Mouse (Mus musculus): Measurements from ENCODE around the gene Tbc1d9.
A peak's percentile ranks its signal among the peaks of the same experiment; 100 is the strongest.

Gene Tbc1d9

DNA sequence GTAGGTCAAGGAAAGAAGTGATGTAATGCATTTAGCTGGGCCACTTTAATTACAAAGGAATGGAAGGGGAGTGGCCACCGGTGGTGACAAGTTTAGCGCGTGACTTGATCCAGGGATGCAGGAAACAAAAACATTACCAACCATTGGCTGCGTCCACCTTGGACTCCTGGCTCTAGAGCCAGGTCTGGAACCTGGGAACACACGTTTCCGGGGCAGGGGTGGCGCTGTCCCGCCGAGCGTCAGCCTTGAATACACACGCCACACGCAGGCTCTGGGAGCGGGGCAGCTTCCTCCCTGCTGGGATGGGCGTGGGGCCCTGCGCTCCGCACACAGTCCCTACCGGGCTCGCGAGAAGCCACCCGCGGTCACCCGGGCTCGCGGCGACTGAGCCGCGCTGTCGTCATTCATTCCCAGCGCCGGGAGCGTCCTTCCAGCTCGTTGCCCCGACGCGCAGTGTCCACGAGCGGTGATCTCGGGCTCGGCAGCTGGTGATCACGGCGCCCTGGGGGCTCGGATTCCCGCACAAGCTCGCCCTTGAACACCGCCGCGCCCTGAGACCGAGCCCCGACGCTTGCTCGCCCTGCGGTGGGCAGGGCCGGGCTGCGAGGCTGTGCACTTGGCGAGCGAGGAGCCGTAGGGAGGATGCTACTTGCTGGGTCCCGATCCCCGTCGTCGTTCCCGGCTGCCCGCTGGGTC lies at the start of gene Tbc1d9:
Gene Tbc1d9, plus strand, starts transcription at position 118 of the 696 bp plus-strand sequence.
- peak; percentile 59 for DNase-seq (ENCODE audit: low spot score)

DNA sequence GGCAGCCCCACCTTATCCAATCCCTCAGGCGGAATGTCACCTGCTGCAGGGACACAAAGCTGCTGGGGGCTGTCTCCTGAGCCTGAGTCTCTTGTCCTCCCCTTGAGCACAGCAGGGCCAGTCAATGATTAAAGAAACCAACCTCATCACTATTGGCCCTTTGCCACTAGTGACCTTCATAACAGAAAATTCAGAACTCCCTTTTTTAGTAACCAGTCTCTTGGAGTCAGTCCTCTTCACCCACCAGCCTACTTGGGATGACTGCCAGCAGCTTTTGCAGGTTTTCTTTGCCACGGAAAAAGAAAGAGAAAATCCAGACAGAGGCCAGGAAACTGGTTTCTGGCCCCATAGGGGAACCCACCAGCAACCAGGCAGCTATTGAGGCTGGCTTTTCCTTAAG lies 30.1 kb upstream of the Tbc1d9 start:
- DNase-seq (ENCODE audit: low spot score): no peak

DNA sequence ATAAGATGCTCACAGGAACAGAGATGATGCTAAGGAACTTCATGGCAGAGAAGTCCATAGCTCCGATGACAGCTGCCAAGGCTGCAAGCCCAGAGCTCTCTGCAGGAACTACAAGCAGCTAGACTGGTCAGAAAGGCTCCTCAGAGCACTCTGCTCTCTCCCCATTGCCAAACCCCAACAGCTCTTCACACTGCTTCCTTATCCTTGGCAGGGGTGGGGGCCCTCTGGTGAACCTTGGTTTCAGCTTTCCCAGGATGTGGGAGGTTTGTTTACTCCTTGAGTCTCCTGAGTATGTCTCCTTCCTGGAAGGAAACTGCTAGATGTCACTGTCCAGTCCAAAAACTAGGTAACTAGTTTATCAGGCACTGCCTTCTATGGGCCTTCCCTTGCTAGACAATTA lies 25.1 kb upstream of the Tbc1d9 start:
- DNase-seq (ENCODE audit: low spot score): no peak

DNA sequence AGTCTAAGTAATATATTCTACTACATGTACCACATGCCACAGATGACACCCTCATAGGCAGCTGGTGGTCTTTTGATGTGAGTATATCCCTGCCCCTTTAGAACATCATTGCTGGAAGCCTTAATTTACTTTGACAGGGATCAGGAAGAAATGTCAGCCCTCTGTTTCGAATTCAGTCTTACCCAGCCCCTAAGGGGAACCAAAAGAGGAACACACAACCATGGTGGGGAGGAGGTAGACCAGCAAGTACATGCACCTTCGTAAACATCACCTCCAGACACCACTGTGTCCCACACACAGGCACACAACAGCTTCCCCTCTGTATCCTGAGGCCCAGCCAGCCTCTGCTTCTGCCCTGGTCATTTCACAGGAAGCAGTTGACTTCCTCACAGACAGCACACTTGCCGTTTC lies 24.4 kb upstream of the Tbc1d9 start:
- DNase-seq (ENCODE audit: low spot score): peak; percentile 24

DNA sequence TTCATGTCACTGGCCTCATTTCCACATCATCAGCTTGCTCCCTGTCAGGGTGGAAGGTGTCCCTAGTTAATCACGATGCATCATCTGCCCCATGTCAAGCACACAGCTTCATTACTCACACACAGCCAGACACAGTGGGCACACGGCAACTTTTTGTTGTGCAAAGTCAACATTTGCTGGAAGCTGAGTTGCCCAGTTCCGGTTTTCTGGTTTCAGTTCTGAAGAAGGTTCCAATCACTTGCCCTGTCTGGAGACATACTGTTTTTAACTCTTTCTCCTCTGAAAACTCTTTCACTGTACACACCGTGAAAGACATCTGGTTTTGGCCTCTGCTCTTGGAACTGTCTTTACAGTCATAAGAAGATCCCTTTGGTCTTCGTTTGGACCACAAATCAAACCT lies 23.8 kb upstream of the Tbc1d9 start:
- peak; percentile 50 for DNase-seq (ENCODE audit: low spot score)

DNA sequence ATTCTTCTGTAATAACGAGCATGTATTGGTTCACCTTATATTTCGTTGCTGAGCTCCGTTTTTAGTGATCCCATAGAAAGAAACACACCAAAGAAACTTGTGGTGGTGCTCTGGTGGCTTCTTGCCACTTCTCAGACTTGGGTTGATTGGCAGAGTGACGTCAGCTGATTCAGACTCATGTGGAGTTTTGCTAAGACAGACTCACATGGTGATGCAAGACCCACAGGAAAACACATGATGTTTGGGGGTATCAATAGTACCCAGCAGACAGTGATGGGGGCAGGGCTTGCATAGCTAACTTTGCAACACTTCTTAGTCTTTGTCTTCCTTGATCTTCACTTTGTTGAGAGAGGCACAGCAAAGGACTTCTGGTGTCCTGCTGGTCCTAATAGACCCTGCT lies 20.6 kb upstream of the Tbc1d9 start:
- DNase-seq (ENCODE audit: low spot score): peak; percentile 18

DNA sequence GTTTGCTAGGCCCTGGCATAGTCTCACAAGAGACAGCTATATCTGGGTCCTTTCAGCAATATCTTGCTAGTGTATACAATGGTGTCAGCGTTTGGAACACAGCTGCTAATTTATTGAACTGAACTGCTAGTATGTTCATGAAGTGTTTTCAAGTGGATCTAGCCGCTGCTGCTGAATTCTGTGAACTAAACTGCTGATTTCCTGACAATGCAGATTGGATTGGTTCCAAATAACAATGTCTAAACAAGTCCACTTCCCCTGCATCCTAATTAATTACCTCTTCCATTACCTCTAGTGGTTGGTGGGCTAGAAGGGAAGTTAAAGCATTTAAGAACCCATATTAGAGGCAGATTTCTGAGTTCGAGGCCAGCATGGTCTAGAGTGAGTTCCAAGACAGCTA lies 19.7 kb upstream of the Tbc1d9 start:
- no peak for DNase-seq (ENCODE audit: low spot score)

DNA sequence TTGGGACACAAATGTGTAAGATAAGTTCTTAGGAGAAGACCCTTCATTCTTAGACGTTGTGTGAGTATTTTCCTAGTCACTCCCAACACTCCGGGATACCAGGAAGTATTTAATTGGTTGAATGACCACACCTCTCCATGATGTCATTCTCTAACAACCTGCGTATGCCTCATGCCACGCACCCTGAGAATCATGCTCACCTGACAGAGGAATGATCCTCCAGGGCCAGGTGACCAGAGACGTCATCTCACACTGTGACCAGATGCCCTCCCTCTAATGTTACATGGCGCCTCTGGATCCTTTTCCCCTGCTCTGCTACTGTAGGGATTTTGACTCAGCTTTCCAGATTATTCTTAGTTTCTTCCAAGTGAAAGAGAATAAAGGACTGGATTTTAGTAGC lies 16.0 kb upstream of the Tbc1d9 start:
- no peak for DNase-seq (ENCODE audit: low spot score)

DNA sequence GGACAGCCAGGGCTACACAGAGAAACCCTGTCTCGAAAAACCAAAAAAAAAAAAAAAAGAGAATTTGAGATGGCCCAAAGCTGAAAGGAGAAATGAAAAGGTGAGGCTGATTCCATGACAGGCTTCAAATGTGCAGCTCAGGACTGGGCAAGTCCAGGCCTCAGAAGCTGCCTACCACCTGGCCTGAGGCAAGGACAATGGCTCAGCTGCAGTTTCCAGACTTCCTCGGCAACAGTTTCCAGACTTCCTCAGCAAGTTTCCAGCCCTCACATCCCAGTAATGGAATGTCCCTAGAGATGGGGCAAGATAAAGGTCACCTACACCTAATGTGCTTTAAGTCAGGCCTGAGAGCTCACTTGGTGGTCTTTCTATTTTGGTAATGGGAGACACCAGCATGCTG lies 13.1 kb upstream of the Tbc1d9 start:
- DNase-seq (ENCODE audit: low spot score): no peak

DNA sequence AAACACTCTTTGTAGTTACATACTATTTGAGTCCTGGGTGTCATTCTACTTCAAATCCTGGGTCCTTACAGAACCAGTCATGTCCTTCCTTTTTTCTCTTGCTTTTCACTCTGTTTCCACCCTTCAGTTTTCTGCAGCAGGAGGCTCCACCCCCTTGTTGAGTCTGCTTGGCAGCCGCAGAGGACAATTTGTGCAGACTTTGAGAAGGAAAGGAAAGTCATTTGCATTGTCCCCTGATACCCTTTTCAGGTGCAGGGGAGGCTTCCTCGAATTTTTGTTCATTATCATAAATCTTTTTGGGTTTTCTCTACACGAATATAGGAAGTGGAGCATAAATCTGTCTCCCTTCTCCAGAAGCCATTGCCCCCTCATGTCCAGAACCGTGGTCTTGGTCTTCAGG lies 12.7 kb upstream of the Tbc1d9 start:
- DNase-seq (ENCODE audit: low spot score): peak; percentile 8

DNA sequence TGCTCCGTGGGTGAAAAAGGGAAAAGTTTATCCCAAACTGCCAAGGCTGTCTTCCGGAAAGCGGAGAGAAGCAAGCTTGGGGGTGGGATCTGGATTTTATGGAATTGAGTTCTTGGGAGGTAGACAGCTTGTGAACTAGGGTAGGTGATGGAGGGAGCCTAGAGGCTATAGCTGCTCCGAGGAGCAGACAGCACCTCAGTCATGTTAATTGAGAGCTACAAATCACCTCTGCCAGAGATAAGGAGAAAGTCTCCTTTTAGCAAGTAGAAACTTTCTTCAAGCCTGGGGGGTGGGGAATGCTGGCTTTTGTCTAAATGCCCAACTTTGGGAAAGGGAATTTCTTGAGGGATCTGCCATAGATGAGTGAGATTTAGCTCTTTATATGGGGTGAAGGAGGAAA lies 10.0 kb upstream of the Tbc1d9 start:
- DNase-seq (ENCODE audit: low spot score): no peak

DNA sequence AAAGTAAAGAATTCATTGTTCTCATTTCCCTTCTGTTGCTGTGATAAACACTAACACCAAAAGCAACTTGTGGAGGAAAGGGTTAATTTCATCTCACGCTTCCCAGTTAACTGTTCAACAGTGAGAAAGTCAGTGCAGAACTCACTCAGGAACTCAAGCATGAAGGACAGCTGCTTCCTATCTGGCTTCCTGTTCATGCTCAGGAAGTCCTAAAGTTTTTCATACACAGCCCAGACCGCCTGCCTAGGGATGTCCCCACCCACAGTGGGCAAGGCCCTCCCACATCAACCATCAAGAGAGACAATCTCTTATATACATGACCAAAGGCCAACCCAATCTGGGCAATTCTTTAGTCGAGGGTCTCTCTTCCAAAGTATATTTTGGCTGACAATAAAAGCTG lies 6.2 kb upstream of the Tbc1d9 start:
- no peak for DNase-seq (ENCODE audit: low spot score)

DNA sequence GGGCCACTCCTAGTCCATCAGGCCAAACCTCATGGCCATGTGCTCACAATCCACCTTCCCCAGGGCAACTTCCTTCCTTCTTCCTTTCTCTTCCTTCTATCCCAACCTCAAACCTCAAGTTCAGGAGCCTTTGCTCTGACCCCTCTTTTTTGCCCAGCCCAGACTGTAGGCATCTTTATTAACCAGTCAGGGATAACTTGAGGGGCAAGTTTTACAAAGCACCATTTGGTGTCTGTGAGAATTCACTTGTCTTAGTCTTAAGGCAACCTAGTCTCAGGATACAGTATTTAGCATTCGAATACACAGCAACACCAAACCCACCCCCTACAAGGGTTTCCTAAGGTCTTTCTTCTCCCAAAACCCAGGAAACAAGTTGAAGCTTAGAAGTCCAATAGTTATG lies 5.5 kb upstream of the Tbc1d9 start:
- DNase-seq (ENCODE audit: low spot score): no peak

DNA sequence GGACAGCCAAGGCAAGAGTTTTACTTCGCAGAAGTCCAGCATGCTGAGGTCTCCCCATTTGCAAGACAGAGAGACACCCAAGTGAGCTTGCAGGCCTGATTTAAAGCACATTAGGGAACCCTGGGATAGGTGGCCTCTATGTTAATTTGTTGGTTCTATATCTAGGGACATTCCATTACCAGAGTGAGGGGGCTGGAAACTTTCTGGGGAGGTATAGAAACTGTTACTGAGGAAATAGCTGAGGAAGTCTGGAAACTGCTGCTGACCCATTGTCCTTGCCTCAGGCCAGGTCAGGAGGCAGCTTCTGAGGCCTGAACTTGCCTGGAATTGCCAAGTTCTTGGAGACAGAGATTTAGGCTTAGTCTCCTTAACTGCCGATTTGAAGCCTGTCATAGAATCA lies 4.5 kb upstream of the Tbc1d9 start:
- no peak for DNase-seq (ENCODE audit: low spot score)

DNA sequence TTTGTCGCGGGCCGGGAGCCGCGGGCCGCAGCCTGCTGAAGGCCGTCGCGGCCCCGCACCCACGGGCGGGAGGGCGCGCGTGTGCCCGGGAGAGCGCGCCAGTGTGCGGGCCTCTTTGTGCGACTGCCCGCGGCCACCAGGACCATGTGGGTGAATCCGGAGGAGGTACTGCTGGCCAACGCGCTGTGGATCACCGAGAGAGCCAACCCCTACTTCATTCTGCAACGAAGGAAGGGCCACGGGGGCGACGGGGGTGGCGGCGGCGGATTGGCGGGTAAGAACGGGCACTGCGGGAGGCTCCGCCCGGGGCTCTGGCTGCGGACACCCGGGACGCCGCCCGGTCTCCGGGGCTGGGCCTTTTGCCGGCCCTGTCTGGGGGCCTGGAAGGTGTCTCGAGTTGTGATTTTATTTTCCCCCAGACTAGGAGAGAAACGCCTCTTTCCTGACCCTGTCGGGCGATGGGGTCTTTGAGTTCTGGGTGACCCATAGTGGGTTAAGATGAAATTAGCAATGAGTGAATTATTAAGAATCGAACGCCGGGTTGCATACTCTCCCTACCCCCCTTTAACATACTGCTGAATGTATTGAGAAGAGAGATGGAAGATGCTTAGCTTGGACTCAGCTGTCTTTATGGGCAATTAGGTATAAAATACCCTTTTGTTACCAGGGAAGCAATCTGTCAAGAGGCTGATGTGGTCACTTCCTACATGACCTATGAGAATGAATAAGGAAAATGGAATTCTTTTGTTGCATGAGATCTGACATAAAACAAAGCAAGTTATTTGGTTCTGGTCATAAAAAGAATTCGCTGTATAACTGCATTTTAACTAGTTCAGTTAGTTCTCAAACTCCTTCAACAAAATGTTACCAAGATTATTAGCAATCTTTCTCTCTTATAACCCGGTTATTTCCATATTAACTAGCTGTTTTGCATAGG lies 1.0 kb downstream of the Tbc1d9 start, which contains the start of gene Gm10645:
Gene Gm10645, minus strand, starts transcription at position 240 of the 937 bp plus-strand sequence.
- peak; percentile 28 for DNase-seq (ENCODE audit: low spot score)

DNA sequence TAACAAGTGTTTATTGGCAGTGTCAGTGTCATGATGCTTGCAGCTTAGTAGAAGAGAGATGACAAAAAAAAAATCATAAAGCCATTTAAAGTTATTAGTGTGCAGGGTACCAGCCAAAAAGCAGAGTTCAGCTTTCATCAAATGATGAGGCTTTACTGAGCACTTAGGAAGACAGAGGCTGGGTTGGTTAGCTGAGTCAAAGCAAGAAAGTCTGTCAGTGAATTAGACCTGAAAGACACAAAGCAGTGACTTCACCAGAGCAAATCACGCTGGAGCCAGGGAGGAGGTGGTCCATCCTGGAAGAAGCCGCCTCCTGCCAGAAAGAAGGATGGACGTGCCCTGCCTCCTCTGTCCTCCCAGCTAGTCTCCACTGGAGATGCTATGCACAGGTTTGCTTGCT lies 2.8 kb downstream of the Tbc1d9 start:
- DNase-seq (ENCODE audit: low spot score): no peak

DNA sequence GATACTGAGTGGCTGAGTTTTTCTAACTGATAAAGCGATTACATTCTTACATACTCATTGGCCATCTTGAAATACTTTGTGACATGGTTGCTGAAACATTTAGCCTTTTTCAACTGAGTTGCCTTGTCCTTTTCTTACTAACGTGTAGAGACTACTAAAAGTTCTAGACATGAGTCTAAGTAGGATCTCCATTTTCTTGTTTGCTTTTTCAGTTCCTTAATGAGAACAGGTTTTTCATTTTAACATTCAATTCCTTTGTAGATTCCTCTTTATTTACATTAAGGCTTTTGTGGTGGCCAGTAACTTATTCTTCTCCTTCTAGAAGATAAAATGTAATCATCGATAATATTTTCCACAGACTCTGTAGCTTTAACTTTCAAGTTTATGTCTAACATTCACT lies 4.0 kb downstream of the Tbc1d9 start:
- DNase-seq (ENCODE audit: low spot score): no peak

DNA sequence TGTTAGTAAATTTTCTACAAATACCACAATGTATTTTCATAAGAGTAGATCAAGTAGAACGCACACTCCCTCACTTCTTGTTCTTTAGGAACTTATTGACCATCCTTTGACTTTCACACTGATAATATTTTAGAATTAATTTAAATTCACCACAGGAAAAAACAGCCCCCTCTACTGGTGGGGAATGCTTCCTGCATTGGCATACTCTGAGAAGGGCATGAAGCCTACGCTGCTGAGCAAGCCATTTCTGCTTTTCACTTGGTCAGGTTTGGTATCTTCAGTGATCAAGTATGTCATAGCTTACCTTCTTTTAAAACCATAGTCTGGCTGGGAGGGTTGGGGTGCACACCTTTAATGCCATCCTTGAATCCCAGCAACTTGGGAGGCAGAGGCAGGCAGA lies 4.6 kb downstream of the Tbc1d9 start:
- no peak for DNase-seq (ENCODE audit: low spot score)

DNA sequence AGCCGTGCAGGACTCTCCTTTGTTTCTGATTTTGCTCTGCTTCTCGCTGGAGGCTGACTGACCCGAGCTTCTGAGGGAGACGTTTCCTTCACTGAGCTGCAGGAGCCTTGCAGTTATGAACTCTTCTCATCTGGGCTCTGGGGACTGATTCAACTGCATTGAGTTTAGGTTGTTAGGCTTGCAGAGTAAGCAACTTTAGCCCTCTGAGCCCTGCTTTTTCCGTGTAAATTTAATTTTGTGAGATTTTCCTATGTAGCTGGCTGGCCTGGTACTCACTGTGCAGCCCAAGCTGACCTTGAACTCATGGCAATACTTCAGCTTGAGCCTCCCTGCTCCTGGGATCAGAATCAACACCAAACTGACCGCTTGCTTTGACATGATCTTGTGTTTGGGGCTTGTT lies 5.7 kb downstream of the Tbc1d9 start:
- no peak for DNase-seq (ENCODE audit: low spot score)

DNA sequence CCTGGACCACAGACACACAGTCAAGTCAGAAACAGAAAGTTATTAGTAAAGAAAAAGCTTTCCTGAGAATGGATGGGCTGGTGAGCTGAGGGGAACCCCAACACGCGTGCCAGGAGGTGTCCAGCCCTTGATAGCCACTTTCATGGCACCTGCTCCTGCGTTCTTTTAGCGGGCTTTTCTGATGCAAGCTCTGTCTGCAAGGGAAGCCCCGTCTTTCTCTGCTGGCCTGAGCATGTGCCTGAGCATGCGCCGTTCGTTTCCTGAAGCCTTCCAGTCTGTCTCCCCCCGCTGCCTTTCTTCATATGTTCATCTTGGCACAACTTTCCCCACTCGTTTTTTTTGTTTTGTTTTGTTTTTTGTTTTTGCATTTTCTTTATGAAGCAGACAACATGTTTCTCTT lies 10.5 kb downstream of the Tbc1d9 start:
- no peak for DNase-seq (ENCODE audit: low spot score)

DNA sequence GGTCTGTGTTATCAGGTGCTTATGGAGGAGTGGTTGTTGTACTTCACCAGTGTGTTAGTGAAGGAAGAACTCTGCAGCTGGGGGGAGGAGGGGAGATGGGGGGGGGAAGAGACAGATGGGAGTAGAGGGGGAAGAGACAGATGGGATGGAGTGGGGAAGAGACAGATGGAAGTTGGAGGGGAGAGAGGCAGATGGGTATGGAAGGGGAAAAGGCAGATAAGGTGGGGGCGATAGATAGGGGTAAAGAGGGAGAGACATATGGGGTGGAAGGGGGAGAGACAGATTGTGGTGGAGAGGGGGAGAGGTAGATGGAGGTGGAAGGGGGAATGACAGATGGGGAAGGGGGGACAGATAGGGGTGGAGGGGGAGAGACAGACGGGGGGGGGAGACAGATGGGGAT lies 11.6 kb downstream of the Tbc1d9 start:
- DNase-seq (ENCODE audit: low spot score): no peak

DNA sequence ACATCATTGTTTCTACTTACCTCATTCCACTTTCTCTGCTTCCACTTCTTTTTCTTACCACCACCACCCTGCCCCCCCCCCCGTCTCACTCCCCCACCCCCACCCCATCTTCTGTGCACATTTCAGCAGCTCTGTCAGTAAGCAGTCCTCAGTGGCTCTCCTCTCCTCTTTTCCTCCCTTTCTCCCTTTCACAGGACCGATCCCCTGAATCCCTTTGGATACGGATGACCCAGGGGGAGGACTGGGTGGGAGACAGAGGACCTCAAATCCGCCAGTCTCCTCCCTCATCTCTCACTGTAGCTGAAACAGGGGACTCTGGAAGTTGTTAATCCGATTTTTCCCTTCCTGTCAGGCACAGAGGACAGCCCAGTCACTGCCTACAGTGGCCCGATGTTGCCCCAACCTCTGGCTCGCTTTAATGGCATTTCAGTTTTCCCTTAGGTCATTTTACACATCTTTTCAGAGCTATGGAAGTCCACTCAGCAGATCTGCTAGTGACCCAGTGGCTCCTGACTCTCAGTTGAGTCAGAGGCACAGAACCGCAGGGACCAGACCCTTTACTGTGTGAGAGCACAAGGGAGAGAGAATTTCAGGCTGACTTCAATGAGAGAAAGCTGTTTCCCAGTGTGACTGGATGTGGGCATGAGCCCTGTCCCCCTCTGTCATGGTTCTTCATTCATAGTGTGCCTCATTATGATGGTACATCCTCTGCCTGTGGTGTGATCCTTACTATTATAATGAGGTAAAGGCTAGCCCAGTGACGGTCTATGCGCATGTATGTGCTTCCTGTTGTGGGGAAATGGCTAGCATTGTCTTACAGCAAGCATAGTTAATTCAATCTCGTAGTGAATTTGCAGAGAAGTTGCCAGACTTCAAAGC lies 12.4 kb downstream of the Tbc1d9 start:
- DNase-seq (ENCODE audit: low spot score): no peak

Data from lung, postnatal 25 days (tissue).